Comparison of ENCODE assay signal across 9 mouse cellular contexts in genomic region chr10:79858416-79859074, GRCm38 (mm10). TPM values are rescaled to one million over a fixed set of nuclear protein-coding genes. Genes with fewer than 3 reads are reported as not detected.
DNase-seq lines count a peak whose midpoint lies in the region; ATAC-seq and TF ChIP-seq lines count a peak whose summit lies in the region.
"Had no signal": no experiment of that assay in that cellular context is flagged by ENCODE, and none has a peak within 500 bp of the region (broad histone marks: within the 10 kb centered on the region; RNA-seq: fewer than 3 reads in every experiment).

No protein-coding gene starts in this region.

- ATAC-seq in embryonic facial prominence, embryonic 12.5 days (ENCODE audit: insufficient number of reproducible peaks, insufficient read depth, low FRiP score, low TSS enrichment): no peak
- ATAC-seq in liver, postnatal 0 days: no peak

- H3K27ac ChIP-seq in embryonic facial prominence, embryonic 12.5 days: peak overlapping the region; percentile 68; the same call in 1 of the 2 replicates
- no peak overlapping the region for H3K27ac ChIP-seq in liver, postnatal 0 days (ENCODE audit: low read depth)

- H3K27me3 ChIP-seq in embryonic facial prominence, embryonic 12.5 days: no peaks in the 10 kb centered on the region
- no peaks in the 10 kb centered on the region for H3K27me3 ChIP-seq in liver, postnatal 0 days (ENCODE audit: insufficient read depth, low read length)

- WGBS in embryonic facial prominence, embryonic 12.5 days: 61% methylated on average over 17 of the region's 17 CpGs
- 62% methylated on average over 17 of the region's 17 CpGs for WGBS in liver, postnatal 0 days (ENCODE audit: insufficient replicate concordance)

- TF ChIP-seq EP300 in liver, postnatal 0 days (IDR thresholded peaks at IDR 0.05; ENCODE audit: low read depth): no peak

- H3K9ac ChIP-seq in embryonic facial prominence, embryonic 12.5 days: peak overlapping the region; percentile 46; the same call in 1 of the 2 replicates
- 0 out of 2 replicates have a peak overlapping the region, but pooled peaks have one; percentile 98 for H3K9ac ChIP-seq in liver, postnatal 0 days (replicated peaks)

- no peaks in the 10 kb centered on the region for H3K9me3 ChIP-seq in embryonic facial prominence, embryonic 12.5 days
- no peaks in the 10 kb centered on the region for H3K9me3 ChIP-seq in liver, postnatal 0 days (ENCODE audit: low read length)

- peak overlapping the region; percentile 99 for H3K4me2 ChIP-seq in embryonic facial prominence, embryonic 12.5 days (replicated peaks)
- H3K4me2 ChIP-seq in liver, postnatal 0 days (ENCODE audit: low read depth, low read length): peak overlapping the region; percentile 88; the same call in 1 of the 2 replicates

- intact Hi-C loops in heart, postnatal 14 days (cut with DNase I): loop anchor here (2.0 kb wide), 1 partner anchor 14 kb away; no protein-coding TSS in a partner anchor

- peak; percentile 67 for DNase-seq in ovary, adult 18-20 months (ENCODE audit: low spot score)
- DNase-seq in ovary, postnatal 14 days (ENCODE audit: low spot score): no peak
- DNase-seq in heart, postnatal 14 days: peak; percentile 70 to 80
- peak; percentile 70 to 81 for DNase-seq in layer of hippocampus, adult 18-20 months (ENCODE audit: low spot score in 2 of 2)
- DNase-seq in liver, postnatal 0 days: peak; percentile 54
- DNase-seq in right cerebral cortex, postnatal 36 days (ENCODE audit: low spot score in 2 of 2): peak; percentile 60 to 68
- no peak for DNase-seq in urinary bladder, postnatal 25 days (ENCODE audit: low spot score)

- H3K36me3 ChIP-seq in embryonic facial prominence, embryonic 12.5 days: peaks cover 69% of the 10 kb centered on the region
- H3K36me3 ChIP-seq in liver, postnatal 0 days (replicated peaks; ENCODE audit: insufficient read depth, low read length): peaks cover 64% of the 10 kb centered on the region

- TF ChIP-seq CTCF in liver, postnatal 0 days (IDR thresholded peaks at IDR 0.05; ENCODE audit: low read depth): no peak

- peak overlapping the region; percentile 99; the same call in 1 of the 2 replicates for H3K4me3 ChIP-seq in embryonic facial prominence, embryonic 12.5 days
- 0 out of 2 replicates have a peak overlapping the region, but pooled peaks have one; percentile 81 for H3K4me3 ChIP-seq in liver, postnatal 0 days (ENCODE audit: low read depth, low read length)

- H3K4me1 ChIP-seq in embryonic facial prominence, embryonic 12.5 days: peaks cover 33% of the 10 kb centered on the region
- H3K4me1 ChIP-seq in liver, postnatal 0 days (ENCODE audit: insufficient read depth): peaks cover 30% of the 10 kb centered on the region

RNA-seq across cellular contexts. Expression of gene Ptbp1, which starts 4.3 kb away (rescaled TPM):
- 352 and 363 TPM in 2 replicates for polyA plus RNA-seq in embryonic facial prominence, embryonic 12.5 days (2016; fragmentation: Nextera tagmentation; extraction: Ambion mirVana)
- 10 to 100 TPM; 82.2 TPM for total RNA-seq in heart, postnatal 14 days (2021)
- total RNA-seq in layer of hippocampus, adult 18-20 months (2021): 10 to 100 TPM; 48.8 to 58.4 TPM
- 55.4 and 59.1 TPM in 2 replicates for polyA plus RNA-seq in liver, postnatal 0 days (2015; fragmentation: Nextera tagmentation; extraction: Ambion mirVana)

RNA-seq across cellular contexts. Expression of gene Prtn3, which starts 15.7 kb away (rescaled TPM):
- 10.1 and 11.3 TPM in 2 replicates for polyA plus RNA-seq in embryonic facial prominence, embryonic 12.5 days (2016; fragmentation: Nextera tagmentation; extraction: Ambion mirVana)
- under 1 TPM in 1 of 2 experiments, not detected in 1; 0.29 TPM for total RNA-seq in heart, postnatal 14 days (2021)
- total RNA-seq in layer of hippocampus, adult 18-20 months (2021): 1 to 10 TPM in 1 of 2 experiments, under 1 TPM in 1; 0.94 to 2.0 TPM
- 123 and 127 TPM in 2 replicates for polyA plus RNA-seq in liver, postnatal 0 days (2015; fragmentation: Nextera tagmentation; extraction: Ambion mirVana)

RNA-seq across cellular contexts. Expression of gene Plppr3, which starts 15.9 kb away (rescaled TPM):
- polyA plus RNA-seq in embryonic facial prominence, embryonic 12.5 days (2016; fragmentation: Nextera tagmentation; extraction: Ambion mirVana): 169 and 181 TPM in 2 replicates
- under 1 TPM; 0.20 to 0.29 TPM for total RNA-seq in heart, postnatal 14 days (2021)
- 10 to 100 TPM; 30.6 to 34.4 TPM for total RNA-seq in layer of hippocampus, adult 18-20 months (2021)
- 2.9 and 4.9 TPM in 2 replicates for polyA plus RNA-seq in liver, postnatal 0 days (2015; fragmentation: Nextera tagmentation; extraction: Ambion mirVana)

RNA-seq across cellular contexts. Expression of gene Elane, which starts 27.5 kb away (rescaled TPM):
- 0.33 and 0.55 TPM in 2 replicates for polyA plus RNA-seq in embryonic facial prominence, embryonic 12.5 days (2016; fragmentation: Nextera tagmentation; extraction: Ambion mirVana)
- total RNA-seq in heart, postnatal 14 days (2021): not detected
- not detected for total RNA-seq in layer of hippocampus, adult 18-20 months (2021)
- polyA plus RNA-seq in liver, postnatal 0 days (2015; fragmentation: Nextera tagmentation; extraction: Ambion mirVana): 180 and 207 TPM in 2 replicates
- total RNA-seq: left cerebral cortex, adult 8-10 months had no signal

RNA-seq across cellular contexts. Expression of gene Cfd, which starts 32.1 kb away (rescaled TPM):
- polyA plus RNA-seq in embryonic facial prominence, embryonic 12.5 days (2016; fragmentation: Nextera tagmentation; extraction: Ambion mirVana): not detected in 2 replicates
- total RNA-seq in heart, postnatal 14 days (2021): 10 to 100 TPM; 14.2 to 77.3 TPM
- not detected for total RNA-seq in layer of hippocampus, adult 18-20 months (2021)
- not detected in 2 replicates for polyA plus RNA-seq in liver, postnatal 0 days (2015; fragmentation: Nextera tagmentation; extraction: Ambion mirVana)
- total RNA-seq: left cerebral cortex, adult 8-10 months had no signal

Comparison
In these comparisons a context has a peak if more than half of its experiments do, and no peak if none do; other contexts are left out.
1. DNase-seq: peak in ovary, adult 18-20 months (single experiment), heart, postnatal 14 days (2 of 2), layer of hippocampus, adult 18-20 months (2 of 2), liver, postnatal 0 days (single experiment) and right cerebral cortex, postnatal 36 days (2 of 2); none in ovary, postnatal 14 days (single experiment) and urinary bladder, postnatal 25 days (single experiment).
2. RNA of gene Plppr3, which starts 15.9 kb away (total RNA-seq): 30.6 to 34.4 TPM in layer of hippocampus, adult 18-20 months; 0.20 to 0.29 TPM in heart, postnatal 14 days; every median in the first group is over 10 times any median in the second.